Mouse (Mus musculus): ENCODE measurements around the gene Hap1. TPM values are rescaled to one million over a fixed set of nuclear protein-coding genes. Genes with fewer than 3 reads are reported as not detected.

The Hap1 gene
- total and polyA plus RNA-seq, 3 experiments: 6.6 to 34.8 TPM; not detected in 1

DNA sequence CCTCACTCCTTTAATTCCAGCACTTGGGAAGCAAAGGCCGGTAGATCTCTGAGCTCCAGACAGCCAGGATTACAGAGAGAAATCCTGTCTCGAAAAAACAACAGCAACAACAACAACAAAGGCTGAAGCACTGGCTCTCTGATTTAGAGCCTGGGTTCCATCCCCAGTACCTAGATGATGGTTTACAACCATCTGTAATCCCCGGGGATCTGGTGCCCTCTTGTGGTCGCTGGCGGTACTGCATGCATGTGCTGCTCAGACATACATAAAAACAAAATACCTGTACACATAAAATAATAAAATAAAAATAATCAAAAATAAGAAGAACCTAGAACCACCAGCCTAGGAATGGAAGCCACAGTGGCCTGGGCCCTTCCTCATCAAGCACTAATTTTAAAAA is 55.6 kb downstream of the Hap1 start (continued):
- TF ChIP-seq NELFE (IDR thresholded peaks at IDR 0.05; ENCODE audit: low read depth, low read length): no peak
- no peak for TF ChIP-seq MYB (IDR thresholded peaks at IDR 0.05; ENCODE audit: low read depth, low read length)
- TF ChIP-seq JUND (IDR thresholded peaks at IDR 0.05; ENCODE audit: low read depth, low read length): no peak
- no peak for TF ChIP-seq POLR2AphosphoS5 (IDR thresholded peaks at IDR 0.05; ENCODE audit: borderline replicate concordance, low read depth, low read length)
- 0 out of 2 replicates have a peak, but pooled peaks have one; percentile 52 for TF ChIP-seq MYC (IDR thresholded peaks at IDR 0.05; ENCODE audit: low read depth, low read length)
- TF ChIP-seq SIN3A (IDR thresholded peaks at IDR 0.05; ENCODE audit: low read length): peak; percentile 27; the same call in 1 of the 2 replicates
- no peak for TF ChIP-seq NRF1 (IDR thresholded peaks at IDR 0.05; ENCODE audit: insufficient read depth, low read depth, low read length, poor library complexity, severe bottlenecking)
- peak; percentile 56 for TF ChIP-seq RAD21 (IDR thresholded peaks at IDR 0.05; ENCODE audit: low read depth, low read length)
- peak; percentile 57 for TF ChIP-seq SMC3 (IDR thresholded peaks at IDR 0.05; ENCODE audit: low read depth, low read length)
- no peak for TF ChIP-seq ZKSCAN1 (IDR thresholded peaks at IDR 0.05; ENCODE audit: low read depth, low read length)
- 0 out of 2 replicates have a peak, but pooled peaks have one; percentile 24 for TF ChIP-seq ZC3H11A (IDR thresholded peaks at IDR 0.05; ENCODE audit: low read depth, low read length)
- no peak for TF ChIP-seq MAFK (IDR thresholded peaks at IDR 0.05; ENCODE audit: borderline replicate concordance, low read depth, low read length)

DNA sequence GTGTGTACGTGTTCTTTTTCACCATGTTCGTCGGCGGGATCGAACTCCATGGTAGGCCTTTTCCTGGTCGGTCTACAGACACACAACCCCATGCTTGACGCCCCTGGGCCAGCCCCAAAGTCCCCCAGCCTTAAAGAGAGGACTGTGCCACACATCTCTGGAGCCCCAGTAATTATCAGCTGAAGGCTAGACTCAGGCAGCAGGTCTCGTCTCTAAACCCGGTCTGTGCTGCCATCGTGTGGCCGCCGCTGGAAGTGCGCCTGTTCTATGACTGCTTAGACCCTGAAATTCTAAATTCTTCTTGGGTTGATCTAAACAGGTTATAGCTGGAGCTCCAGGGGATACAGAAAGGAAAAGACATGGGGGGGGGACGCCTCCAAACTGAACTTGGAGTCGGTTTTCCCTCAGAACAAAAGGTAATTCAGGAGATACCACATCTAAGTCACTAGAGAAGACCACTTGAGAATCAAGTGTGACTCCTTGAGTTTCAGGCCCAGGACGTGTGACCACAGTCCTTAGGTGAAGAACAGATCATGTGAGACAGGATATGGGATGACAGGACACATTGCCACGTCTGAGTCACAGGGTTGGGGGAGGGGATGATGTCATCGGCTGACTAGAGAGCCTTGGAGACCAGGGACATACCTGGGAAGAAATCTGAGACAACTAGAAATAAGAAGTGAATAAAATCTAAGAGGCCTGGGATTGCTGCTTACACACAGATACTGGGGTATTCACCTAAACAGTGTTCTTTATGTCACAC is 57.5 kb downstream of the Hap1 start:
- H3K9me3 ChIP-seq (replicated peaks; ENCODE audit: insufficient read depth, low read length): no peaks in the 10 kb centered on the region
- peaks cover 0 to 3% of the 10 kb centered on the region in 2 experiments; a peak in 2 of 4 replicates for H3K4me1 ChIP-seq (ENCODE audit: control insufficient read depth in 1 of 2, insufficient read depth in 2 of 2, low read length in 2 of 2)
- peaks cover 0 to 3% of the 10 kb centered on the region in 2 experiments; a peak in 1 of 4 replicates for H3K36me3 ChIP-seq (ENCODE audit: control insufficient read depth in 1 of 2, insufficient read depth in 2 of 2, low read length in 2 of 2)
- H3K4me3 ChIP-seq (ENCODE audit: control insufficient read depth in 1 of 2, insufficient read depth in 1 of 2, low read depth in 2 of 2, low read length in 2 of 2): no peak overlapping the region
- H3K79me2 ChIP-seq (ENCODE audit: control insufficient read depth, insufficient read depth, low read length, poor library complexity): no peaks in the 10 kb centered on the region
- no peak overlapping the region for H3K27ac ChIP-seq (ENCODE audit: control insufficient read depth, low read depth, low read length)
- H3K27me3 ChIP-seq (ENCODE audit: control insufficient read depth in 1 of 2, insufficient read depth in 2 of 2, low read length in 2 of 2): peaks cover 0 to 2% of the 10 kb centered on the region in 2 experiments; a peak in 3 of 4 replicates
- TF ChIP-seq ZC3H11A (IDR thresholded peaks at IDR 0.05; ENCODE audit: low read depth, low read length): peak; percentile 70
- no peak for TF ChIP-seq CHD1 (IDR thresholded peaks at IDR 0.05; ENCODE audit: low read depth, low read length)
- peak; percentile 74 for TF ChIP-seq SMC3 (IDR thresholded peaks at IDR 0.05; ENCODE audit: low read depth, low read length)
- peak; percentile 86 to 99 (median 98) for TF ChIP-seq CTCF (IDR thresholded peaks at IDR 0.05 in 2 of 3, conservative IDR thresholded peaks at IDR 0.05 in 1 of 3; ENCODE audit: control insufficient read depth in 1 of 3, insufficient read depth in 1 of 3, low read depth in 2 of 3, low read length in 3 of 3, poor library complexity in 1 of 3, severe bottlenecking in 1 of 3)
- TF ChIP-seq RAD21 (IDR thresholded peaks at IDR 0.05; ENCODE audit: low read depth, low read length): peak; percentile 86
- no peak for TF ChIP-seq MYC (IDR thresholded peaks at IDR 0.05; ENCODE audit: low read depth, low read length)
- H3K9ac ChIP-seq (ENCODE audit: control insufficient read depth, low read depth, low read length, poor library complexity, severe bottlenecking): no peak overlapping the region
- DNase-seq (ENCODE audit: low read depth, low spot score): peak; percentile 89

DNA sequence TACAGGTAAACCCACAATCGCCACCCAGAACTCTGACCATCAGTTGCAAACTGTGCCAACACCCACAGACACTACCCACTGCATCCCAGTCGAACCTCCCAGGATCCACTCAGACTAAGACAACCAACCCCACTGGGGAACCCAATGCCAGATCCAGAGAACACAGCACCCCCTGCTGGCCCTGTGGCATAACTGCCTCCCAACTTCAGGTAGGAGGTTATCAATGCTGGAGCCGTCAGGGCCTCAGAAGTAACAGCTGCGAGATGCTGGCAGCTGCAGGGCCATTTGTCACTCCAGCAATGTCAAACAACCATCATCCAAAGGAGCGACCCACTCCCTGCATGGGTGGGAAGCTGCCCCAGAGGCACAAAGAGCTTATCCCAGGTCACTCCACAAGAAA is 58.1 kb downstream of the Hap1 start:
- no peak overlapping the region for H3K9ac ChIP-seq (ENCODE audit: control insufficient read depth, low read depth, low read length, poor library complexity, severe bottlenecking)
- H3K27me3 ChIP-seq (ENCODE audit: control insufficient read depth in 1 of 2, insufficient read depth in 2 of 2, low read length in 2 of 2): peaks cover 2 to 3% of the 10 kb centered on the region in 2 experiments
- H3K27ac ChIP-seq (ENCODE audit: control insufficient read depth, low read depth, low read length): no peak overlapping the region
- no peak overlapping the region for H3K4me3 ChIP-seq (ENCODE audit: control insufficient read depth in 1 of 2, insufficient read depth in 1 of 2, low read depth in 2 of 2, low read length in 2 of 2)
- H3K9me3 ChIP-seq (replicated peaks; ENCODE audit: insufficient read depth, low read length): no peaks in the 10 kb centered on the region
- peak; percentile 37 for DNase-seq (ENCODE audit: low read depth, low spot score)
- H3K79me2 ChIP-seq (ENCODE audit: control insufficient read depth, insufficient read depth, low read length, poor library complexity): no peaks in the 10 kb centered on the region
- H3K4me1 ChIP-seq (ENCODE audit: control insufficient read depth in 1 of 2, insufficient read depth in 2 of 2, low read length in 2 of 2): peaks cover 0 to 3% of the 10 kb centered on the region in 2 experiments; a peak in 2 of 4 replicates
- TF ChIP-seq EP300 (IDR thresholded peaks at IDR 0.05; ENCODE audit: low read depth in 1 of 2, low read length in 2 of 2) (no peak), MAFK (IDR thresholded peaks at IDR 0.05; ENCODE audit: borderline replicate concordance, low read depth, low read length) (no peak), MXI1 (IDR thresholded peaks at IDR 0.05; ENCODE audit: low read depth, low read length) (no peak), CHD2 (IDR thresholded peaks at IDR 0.05; ENCODE audit: low read length) (no peak), ZMIZ1 (IDR thresholded peaks at IDR 0.05; ENCODE audit: low read depth, low read length) (no peak), ZC3H11A (IDR thresholded peaks at IDR 0.05; ENCODE audit: low read depth, low read length) (no peak), CTCF (IDR thresholded peaks at IDR 0.05 in 2 of 3, conservative IDR thresholded peaks at IDR 0.05 in 1 of 3; ENCODE audit: control insufficient read depth in 1 of 3, insufficient read depth in 1 of 3, low read depth in 2 of 3, low read length in 3 of 3, poor library complexity in 1 of 3, severe bottlenecking in 1 of 3) (peak; percentile 58 to 80 (median 63)), NELFE (IDR thresholded peaks at IDR 0.05; ENCODE audit: low read depth, low read length) (no peak)
- peaks cover 0 to 3% of the 10 kb centered on the region in 2 experiments; a peak in 1 of 4 replicates for H3K36me3 ChIP-seq (ENCODE audit: control insufficient read depth in 1 of 2, insufficient read depth in 2 of 2, low read length in 2 of 2)
